Mouse (Mus musculus) layer of hippocampus, adult 11-12 months (tissue): ENCODE measurements at regions not wholly inside any gene's neighbourhood (a gene's known extent, or its start where the extent isn't known, plus 50 kb on each side); places are given as distances from the start of the nearest gene placed in this dataset.

Experiments used
- DNase-seq: peaks from one replicate; pipeline ENCODE4 v3.0.0; 2022; ENCODE audit warnings: low spot score

DNA sequence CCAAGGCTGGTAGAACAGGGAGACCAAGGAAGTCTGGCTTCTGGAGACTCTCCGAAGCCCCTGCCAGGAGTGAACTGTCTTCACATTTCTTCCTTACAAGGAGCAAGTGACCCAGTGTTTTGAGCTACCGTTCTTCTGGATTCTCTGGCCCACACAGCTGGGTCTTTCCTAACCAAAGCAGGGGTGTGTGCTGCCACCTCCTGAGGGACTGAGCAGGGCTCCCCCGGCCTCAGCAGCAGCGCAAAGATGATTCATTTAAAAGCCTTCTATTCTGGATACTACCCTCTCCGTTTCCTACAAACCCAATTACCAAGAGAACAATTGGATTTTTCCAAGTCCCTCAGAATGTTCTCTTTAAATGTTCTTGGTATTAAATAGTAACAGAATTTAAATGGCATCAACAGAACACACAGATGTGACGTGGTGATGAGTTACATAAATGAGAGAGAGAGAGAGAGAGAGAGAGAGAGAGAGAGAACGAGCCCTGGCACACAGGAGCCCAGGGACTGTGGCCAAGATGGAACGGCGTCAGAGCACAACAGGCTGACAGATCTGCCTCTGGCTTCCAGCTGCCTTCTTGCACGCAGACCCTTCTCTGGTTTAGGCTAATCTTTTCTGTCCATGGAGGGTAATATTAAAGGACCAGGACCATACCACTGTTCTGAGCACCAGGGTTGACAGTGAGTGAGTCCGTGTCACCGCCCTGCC lies 191.6 kb downstream of the Agtpbp1 start:
- peak; percentile 63 for DNase-seq

DNA sequence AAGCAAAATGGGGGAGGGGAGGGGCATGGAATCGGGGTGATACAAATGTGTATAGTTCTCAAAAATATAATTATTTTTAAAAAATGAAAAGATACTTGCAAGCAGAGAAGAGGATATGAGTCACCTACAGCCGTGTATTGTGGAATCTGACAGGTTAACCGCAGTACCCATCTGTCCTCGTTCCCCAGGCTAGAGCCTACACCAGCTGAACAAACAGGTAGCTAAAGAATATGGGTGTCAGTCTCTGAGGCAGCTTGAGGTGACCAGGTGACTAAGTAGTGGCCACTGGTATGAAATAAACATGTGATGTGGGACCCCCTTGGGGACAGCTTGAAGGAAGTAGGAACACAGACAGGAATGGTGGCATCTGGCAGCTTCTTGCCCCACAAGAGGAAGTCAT lies 192.2 kb downstream of the Agtpbp1 start:
- DNase-seq = no peak

DNA sequence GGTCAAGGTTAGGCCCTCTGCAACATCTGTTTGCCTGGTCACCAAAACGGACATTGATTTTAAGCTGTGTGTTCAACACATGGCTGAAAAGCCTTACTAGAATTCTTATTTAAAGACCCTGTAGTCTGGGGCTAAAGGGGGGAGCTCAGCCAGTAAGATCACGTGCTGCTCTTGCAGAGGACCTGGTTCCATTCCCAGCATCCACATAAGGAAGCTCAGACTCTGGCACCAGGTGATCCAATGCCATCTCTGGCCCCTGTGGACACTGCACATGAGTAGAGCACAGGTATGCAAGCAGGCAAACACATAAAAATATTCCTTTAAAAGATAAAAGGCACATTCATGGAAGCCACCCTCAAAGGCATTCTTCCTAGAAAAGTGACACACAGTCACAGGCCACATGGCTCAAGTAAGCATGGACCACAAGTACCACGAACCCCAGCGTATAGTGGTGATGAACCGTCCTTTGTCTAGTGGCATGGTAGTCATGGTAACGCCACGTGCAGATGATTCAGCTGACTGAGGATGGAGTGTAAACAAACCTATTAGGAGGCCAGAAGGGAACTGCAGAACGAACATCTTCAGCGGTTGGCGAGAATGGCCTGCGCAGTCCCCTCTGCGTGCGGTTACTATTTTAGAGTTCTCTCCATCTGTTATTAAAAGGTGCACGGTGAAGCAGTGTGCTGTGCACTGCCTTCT lies 197.3 kb downstream of the Agtpbp1 start:
- DNase-seq = no peak

DNA sequence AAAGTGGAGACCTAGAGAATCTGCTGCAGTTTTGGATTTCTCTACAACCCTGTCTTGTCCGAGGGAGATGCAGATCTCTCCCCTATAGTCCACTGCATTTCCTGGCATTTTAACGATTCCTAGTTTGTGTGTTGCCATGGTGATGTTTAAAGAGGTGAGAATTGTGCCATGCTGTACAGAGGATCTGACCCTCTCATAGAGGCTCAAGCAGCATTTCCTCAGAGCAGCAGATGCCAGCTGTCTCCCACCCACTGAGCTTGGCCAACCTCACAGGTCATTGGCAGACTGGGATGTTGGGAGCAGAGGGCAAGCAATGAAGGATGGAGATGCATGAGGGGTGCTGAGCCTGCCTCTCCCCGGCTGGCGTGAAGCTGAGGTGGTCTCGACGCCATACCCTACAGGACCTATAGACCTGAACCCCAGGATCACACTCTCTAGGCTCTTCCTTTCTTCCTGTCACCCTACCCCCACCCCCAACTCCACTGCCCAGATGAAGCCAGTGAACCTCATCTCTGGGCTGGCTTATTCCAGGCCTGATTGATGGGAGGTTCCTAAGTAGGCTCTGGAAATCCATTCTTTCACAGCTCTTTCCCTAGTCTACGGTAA lies 198.0 kb downstream of the Agtpbp1 start:
- no peak for DNase-seq

- DNase-seq = no peak
These were observed 199.2 kb downstream of the Agtpbp1 start for GRCm38 (mm10) chr13:59385824-59386223.

- DNase-seq = no peak
These were observed 214.7 kb downstream of the Agtpbp1 start for GRCm38 (mm10) chr13:59370141-59370816.

DNA sequence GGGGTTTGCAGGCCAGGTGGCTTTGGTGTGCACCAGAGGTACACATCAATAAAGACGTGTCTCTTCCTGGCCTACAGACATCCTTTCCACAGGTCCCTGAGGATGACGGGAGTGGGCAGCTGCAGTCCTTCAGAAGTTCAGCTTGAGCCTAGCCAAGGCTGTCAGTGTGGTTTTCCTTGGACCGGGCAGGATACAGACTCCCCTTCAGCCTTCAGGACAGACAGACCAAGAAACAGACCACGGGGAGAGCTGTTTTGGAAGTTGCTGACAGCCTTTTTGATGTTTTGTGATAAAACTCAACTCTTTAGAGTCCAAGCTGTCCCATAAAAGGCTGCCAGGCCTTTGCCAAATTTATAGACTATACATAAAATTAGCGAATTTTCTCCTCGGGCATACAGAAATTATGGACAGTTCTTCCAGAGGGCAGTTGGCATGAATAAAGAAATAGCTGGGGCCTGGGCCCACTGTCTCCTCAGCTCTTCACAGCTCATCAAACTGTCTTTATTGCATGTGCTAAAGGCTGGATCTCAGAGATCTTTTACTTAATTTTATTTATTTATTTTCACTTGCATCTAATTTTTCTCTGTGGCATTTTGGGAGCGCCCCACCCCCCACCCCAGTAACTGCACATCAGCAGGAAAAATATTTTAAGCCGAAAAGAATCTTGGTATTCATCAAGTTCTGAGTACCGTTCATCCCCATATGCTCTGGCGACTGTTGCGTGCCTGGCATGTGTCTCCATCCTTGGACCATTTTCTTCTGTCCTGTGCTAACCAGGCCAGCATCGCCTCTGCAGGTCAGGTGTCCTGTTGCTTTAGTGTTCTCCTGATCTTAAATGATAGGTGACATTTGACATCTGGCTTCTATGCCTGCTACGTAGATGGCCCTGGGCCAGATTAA lies 216.2 kb downstream of the Agtpbp1 start:
- no peak for DNase-seq

DNA sequence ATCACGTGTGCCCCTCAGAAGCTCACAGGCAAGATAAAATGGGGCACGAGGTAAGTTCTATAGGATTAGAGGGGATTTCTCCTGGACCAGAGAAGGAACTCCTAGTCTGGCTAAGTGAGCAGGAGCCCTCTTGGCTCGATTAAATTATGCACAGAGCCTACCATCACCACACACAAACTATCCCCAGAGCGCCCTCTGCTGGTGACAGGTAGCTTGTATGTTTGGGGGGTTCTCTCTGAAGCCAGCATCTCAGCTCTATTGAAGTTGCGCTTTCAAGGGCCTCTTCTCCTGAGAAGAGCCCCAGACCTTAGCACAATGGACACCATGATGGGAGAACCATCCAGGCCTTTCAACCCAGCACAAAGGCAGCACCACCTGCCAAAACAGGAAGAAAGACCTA lies 219.6 kb downstream of the Agtpbp1 start:
- DNase-seq = peak; percentile 90

- peak; percentile 25 for DNase-seq
These were observed 221.6 kb downstream of the Agtpbp1 start for GRCm38 (mm10) chr13:59363428-59363827.

DNA sequence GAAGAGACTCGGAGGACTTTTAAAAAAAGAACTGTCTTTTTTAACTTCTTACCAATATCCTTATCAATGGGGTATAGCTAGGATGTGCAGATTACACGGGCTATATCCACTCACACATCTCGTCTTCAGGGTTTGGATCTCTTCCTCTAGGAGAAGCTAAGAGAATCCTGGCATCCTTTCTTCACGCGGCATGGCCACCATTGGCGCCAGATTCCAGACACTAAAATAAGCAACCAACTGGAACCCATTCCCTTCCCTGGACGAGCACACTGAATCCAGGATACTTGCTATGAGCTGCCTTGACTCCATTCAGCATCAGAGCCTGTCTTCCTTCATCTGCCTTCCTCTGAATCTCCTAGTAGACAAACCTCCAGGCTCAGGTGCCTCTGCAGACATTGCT lies 223.7 kb downstream of the Agtpbp1 start:
- DNase-seq = no peak

GRCm38 (mm10) chr13:59360026-59360425 lies 225.0 kb downstream of the Agtpbp1 start:
- no peak for DNase-seq

DNA sequence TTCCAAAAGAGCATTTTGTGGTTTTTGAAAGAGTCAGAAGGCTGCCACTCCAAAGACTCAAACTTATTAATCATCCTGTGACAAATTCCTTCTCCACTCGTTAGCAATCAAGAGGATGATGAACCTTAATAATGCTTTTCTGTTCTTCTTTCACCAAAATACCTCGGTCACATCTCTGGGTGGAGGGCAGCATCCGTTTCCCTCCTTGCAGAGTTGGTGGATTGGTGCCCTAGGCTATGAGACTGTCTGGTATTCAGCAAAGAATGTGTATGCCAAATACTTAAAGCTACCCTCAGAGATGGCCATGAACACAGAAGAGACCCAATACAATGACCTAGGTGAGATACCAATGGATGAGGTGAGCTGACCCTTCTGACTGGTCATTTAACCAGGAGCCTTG lies 226.6 kb downstream of the Agtpbp1 start:
- no peak for DNase-seq

DNA sequence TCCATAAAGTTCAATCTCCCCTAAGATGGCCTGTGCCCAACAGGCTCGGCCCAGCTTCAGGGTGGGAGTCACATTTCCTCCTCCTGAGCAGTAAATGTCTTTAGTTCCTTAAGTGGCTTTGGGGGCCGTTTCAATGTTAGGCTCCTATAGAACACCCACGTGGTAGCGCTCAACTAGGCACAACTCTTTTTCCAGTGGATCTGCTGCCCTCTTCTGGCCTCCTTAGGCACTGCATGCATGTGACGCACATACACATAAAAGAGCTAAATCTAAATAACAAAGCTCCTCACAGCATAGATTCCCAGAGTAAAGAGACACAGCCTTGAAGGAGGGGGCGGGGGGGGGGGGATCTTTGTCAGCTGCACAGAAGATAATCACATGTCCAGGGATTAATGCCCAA lies 233.6 kb downstream of the Agtpbp1 start:
- DNase-seq = no peak

DNA sequence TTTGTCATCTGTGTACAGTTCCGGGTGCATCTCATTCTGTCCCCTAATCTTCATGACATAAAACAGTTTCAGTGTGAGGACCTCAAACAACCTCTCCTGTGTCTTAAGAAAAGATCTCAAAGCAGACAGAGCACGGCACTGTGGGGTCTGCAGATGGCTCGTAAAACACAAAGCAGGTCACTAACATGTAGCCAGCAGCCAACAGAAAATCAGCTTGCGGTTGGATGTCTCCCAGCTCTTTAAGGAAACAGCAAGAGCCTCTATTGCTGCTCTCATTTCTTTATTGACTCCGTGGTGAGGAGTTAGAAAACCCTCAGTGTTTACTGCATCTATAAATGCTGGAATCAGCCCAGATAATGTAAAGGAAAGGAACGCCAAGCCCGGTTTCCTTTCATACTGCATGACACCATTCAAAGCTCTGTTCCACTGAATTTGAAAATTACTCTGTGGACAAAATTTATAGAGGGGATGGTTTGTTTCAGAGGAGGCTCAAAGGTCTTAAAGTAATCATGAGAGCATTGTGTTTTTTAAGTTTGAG lies 234.3 kb downstream of the Agtpbp1 start:
- DNase-seq = no peak

DNA sequence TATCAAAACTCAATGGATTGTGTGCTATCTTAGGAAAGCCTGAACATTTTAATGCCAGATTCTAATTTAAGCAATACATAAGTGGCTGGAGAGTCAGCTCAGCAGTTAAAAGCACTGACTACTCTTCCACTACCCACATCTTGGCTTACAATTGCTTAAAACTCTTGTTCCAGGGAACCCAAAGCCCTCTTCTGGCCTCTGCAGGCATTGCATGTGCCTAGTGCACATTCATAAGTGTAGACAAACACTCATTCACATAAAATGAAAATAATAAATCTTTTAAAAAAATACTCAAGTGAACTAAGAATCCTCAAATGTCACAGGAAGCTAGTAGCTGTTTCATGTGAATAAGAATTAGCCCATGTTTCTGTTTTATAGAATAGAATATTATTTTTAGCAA lies 236.5 kb downstream of the Agtpbp1 start:
- DNase-seq = no peak

DNA sequence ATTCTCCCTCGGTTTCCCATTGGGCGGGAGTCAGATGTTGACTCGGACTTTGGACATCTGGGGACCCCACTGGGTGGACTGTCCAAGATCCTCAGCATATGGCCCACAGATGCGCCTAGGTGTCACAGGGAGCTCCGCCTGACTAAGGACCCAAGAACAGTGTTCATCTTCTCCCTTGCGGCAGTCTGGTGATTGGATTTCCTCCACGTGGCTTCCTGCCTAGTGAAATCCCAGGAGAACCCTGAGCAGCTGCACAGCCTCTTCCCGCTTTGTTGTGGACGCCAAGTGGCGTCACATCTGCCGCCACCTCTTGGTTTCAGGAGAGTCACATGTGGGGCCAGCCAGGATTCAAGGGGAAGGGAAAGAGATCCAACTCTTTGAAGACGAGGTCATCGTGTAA lies 243.2 kb downstream of the Agtpbp1 start:
- no peak for DNase-seq

DNA sequence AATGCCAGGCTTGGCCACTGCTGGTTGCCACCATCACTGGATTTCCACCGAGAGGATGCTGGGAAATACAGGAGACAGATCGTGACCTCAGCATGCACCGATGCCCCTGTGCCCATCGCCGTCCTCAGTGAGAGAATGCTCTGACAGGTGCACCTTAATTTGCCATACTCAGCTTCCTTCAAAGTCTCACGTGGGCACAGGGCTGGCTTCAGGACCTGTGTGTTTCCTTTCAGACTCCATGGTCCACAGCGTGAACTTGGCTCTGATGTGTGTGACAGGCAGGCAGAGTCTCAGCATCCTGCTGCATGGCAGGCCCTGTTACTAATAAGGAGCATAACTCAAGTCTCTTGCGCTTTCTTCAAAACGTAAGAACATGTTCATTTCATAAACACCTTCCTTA lies 246.6 kb downstream of the Agtpbp1 start:
- no peak for DNase-seq

DNA sequence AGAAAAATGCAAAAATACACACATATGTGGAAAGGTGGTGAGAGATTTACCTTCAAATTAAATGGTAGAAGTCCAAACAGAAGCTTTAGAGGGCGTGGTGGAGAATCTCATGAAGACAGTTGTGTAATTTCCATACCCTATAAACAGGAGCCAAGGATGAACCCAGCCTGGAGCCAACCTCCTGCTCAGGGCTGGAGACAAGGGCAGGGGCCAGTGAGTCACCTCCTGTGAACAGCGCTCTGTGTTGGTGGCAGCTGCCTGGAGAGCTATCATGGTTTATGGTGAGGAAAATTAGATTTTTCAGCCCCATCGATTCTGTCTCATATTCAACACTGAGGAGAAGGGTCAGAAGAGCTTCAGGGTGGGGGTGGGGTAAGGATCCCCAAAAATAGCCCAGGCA lies 261.1 kb downstream of the Agtpbp1 start:
- no peak for DNase-seq

DNA sequence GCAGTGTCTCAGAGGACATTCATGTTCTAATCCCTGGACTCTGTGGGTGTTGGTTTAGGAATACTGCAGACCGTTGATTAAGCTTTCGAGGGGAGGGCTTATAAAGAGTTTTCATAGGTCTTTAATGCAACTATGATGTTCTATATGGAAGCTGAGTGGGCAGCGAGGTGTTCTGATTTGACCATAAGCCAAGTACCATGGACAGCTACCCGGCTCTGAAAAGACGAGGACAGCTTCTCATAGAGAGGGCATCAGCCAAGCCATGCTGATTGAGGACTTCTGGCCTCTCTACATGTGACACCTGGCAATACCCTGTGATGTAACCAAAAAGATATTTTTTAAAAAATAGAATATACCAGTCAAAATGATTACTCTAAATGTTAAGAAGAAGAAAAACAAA lies 261.6 kb downstream of the Agtpbp1 start:
- no peak for DNase-seq

DNA sequence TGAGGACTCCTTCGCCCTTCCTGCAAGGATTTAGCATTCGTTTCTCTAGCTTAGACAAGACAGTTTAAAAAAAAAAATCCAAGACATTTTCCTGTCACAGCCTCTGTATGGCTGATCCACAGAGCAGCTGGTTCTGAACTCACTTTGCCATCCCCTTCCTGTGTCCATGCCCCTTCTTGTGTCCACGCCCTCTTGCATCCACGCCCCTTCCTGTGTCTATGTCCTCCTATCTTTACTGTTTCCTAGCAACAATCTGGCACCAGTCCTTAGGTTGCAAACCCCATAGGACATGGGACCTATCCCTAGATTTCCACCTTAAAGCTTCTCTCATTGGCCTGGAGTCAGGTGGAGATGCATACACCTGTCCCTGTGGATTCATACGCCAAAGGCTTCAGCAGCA lies 264.8 kb downstream of the Agtpbp1 start:
- DNase-seq = no peak

DNA sequence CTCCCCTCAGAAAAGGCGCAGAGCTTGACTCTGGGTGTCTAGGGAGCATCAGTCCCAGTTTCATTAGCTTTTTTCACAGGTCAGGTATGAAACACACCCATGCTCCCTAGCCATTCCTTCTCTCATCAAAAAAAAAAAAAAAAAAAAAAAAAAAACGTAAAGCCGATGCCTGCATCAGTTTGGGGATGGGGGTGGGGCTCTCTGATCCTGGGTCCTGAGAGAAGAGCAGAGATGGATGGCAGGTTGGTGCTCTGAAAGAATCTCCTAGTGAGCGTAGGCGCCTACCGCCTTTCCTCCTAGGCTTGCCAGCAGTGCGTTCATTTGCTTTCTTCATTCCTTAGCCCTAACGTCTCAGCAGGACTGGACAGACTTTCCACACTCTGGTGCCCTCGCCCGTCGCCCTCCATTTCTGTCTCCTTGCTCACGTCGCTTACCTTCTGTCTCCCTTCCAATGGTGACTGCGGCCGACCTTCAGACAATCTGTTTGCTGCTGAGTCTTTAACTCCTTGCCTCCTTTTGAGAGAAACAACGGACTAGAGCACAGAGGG lies 267.5 kb downstream of the Agtpbp1 start:
- no peak for DNase-seq
